Mouse (Mus musculus) midbrain, embryonic 12.5 days (tissue): ENCODE results near the gene Fam227a. TPM values are rescaled to one million over a fixed set of nuclear protein-coding genes. Genes with fewer than 3 reads are reported as not detected.

Source experiments
- ATAC-seq: fragments of 200-750 bp; cut with Nextera tagmentation; 2 replicates; pipeline ENCODE4 v1.8.0; 2017; ENCODE audit warnings: low read depth, moderate TSS enrichment, moderate library complexity; ENCODE audit not compliant: low FRiP score
- H3K27ac ChIP-seq: fragments of 300-500 bp; sonication (generic); replicated peaks from 2 replicates; pipeline ENCODE4 v1.5.1; 2016; ENCODE audit warnings: mild to moderate bottlenecking
- H3K27me3 ChIP-seq: fragments of 300-500 bp; sonication (generic); 2 replicates; pipeline ENCODE4 v1.6.1; 2016; ENCODE audit warnings: mild to moderate bottlenecking
- H3K36me3 ChIP-seq: fragments of 300-500 bp; sonication (generic); 2 replicates; pipeline ENCODE4 v1.6.1; 2016
- H3K4me1 ChIP-seq: fragments of 300-500 bp; sonication (generic); 2 replicates; pipeline ENCODE4 v1.6.1; 2016
- H3K4me2 ChIP-seq: fragments of 300-500 bp; sonication (generic); replicated peaks from 2 replicates; pipeline ENCODE4 v1.6.1; 2016; ENCODE audit warnings: mild to moderate bottlenecking, moderate library complexity
- H3K4me3 ChIP-seq: fragments of 300-500 bp; sonication (generic); 2 replicates; pipeline ENCODE4 v1.5.1; 2016; ENCODE audit warnings: mild to moderate bottlenecking
- H3K9ac ChIP-seq: fragments of 300-500 bp; sonication (generic); replicated peaks from 2 replicates; pipeline ENCODE4 v1.6.1; 2016; ENCODE audit warnings: mild to moderate bottlenecking, moderate library complexity
- H3K9me3 ChIP-seq: fragments of 300-500 bp; sonication (generic); 2 replicates; pipeline ENCODE4 v1.6.1; 2016; ENCODE audit warnings: mild to moderate bottlenecking
- WGBS: fragments of 180-500 bp; shearing (Covaris S2); methylation state at CpG from one replicate; pipeline ENCODE4 v1.1.7; 2016; 5-methylcytosine and 5-hydroxymethylcytosine counted together
- polyA plus RNA-seq: library from polyadenylated mRNA; unstranded; fragments of >200 nt; fragmentation: Nextera tagmentation; extraction: Ambion mirVana; gene quantifications from 2 replicates; pipeline ENCODE4 v1.2.1, GENCODE M21; 2016

The Fam227a gene
- polyA plus RNA-seq, 1 experiment from 2014 or later, result 5.4 TPM

- Histone ChIP-seq H3K4me2 (no peak overlapping the region), H3K9ac (no peak overlapping the region), H3K4me1 (peaks cover 6% of the 10 kb centered on the region), H3K27ac (no peak overlapping the region), H3K9me3 (no peaks in the 10 kb centered on the region; the same call in 1 of the 2 replicates), H3K36me3 (peaks cover 9% of the 10 kb centered on the region), H3K27me3 (peaks cover 16% of the 10 kb centered on the region), H3K4me3 (no peak overlapping the region)
- WGBS, result 92% methylated on average over 12 of the region's 12 CpGs
- no peak for ATAC-seq
These were observed 52.6 kb downstream of the Fam227a start for GRCm38 (mm10) chr15:79606161-79606560.

GRCm38 (mm10) chr15:79604990-79605665 is 53.6 kb downstream of the Fam227a start, which contains the start of gene Dmc1:
Dmc1 (minus strand) TSS chr15:79605109.
- ATAC-seq, result no peak

GRCm38 (mm10) chr15:79600176-79600575 is 58.6 kb downstream of the Fam227a start:
- Histone ChIP-seq H3K9ac (no peak overlapping the region), H3K4me2 (no peak overlapping the region), H3K36me3 (no peaks in the 10 kb centered on the region), H3K4me1 (peaks cover 6% of the 10 kb centered on the region), H3K9me3 (no peaks in the 10 kb centered on the region; the same call in 1 of the 2 replicates), H3K4me3 (no peak overlapping the region), H3K27ac (no peak overlapping the region), H3K27me3 (peaks cover 15% of the 10 kb centered on the region)
- WGBS, result 83% methylated on average over 2 of the region's 2 CpGs
- no peak for ATAC-seq

More at GRCm38 (mm10) chr15:79604990-79605665, 53.6 kb downstream of the Fam227a start, which contains the start of gene Dmc1:
- Histone ChIP-seq H3K9ac (peak within 1 kb of the TSS; percentile 24; the same call in 1 of the 2 replicates), H3K27ac (no peak within 1 kb of the TSS), H3K27me3 (peaks cover 16% of the 10 kb centered on the region), H3K36me3 (no peaks in the 10 kb centered on the region), H3K4me2 (peak within 1 kb of the TSS; percentile 46), H3K4me1 (peaks cover 6% of the 10 kb centered on the region), H3K9me3 (no peaks in the 10 kb centered on the region; the same call in 1 of the 2 replicates), H3K4me3 (peak within 1 kb of the TSS; percentile 27)
- WGBS, result 8% methylated on average over 37 of the region's 37 CpGs

DNA sequence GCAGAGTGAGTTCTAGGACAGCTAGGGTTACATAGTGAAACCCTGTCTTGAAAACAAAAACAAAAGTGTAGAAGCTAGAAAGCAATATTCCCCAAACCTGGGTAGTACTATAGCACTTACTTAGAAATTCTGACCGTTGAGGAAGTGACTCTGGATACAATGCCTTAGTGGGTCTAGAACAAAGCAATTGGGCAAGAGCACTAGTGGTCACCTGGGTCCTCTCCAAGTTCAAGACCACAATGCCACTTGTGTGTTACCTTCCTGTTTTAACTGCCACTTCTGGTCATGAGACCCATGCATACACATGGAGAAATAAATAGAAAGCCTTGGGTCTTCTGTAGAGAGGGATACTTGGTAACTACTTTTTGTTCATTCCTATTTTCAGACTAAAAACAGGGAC is 60.0 kb downstream of the Fam227a start:
- no peak overlapping the region for H3K9ac ChIP-seq
- H3K9me3 ChIP-seq, result no peaks in the 10 kb centered on the region
- no peak for ATAC-seq
- no peaks in the 10 kb centered on the region for H3K27me3 ChIP-seq
- H3K36me3 ChIP-seq, result no peaks in the 10 kb centered on the region
- no peak overlapping the region for H3K27ac ChIP-seq
- H3K4me3 ChIP-seq, result no peak overlapping the region
- 84% methylated on average over 1 of the region's 1 CpGs for WGBS
- no peak overlapping the region for H3K4me2 ChIP-seq
- H3K4me1 ChIP-seq, result no peaks in the 10 kb centered on the region

GRCm38 (mm10) chr15:79581581-79581980 is 77.2 kb downstream of the Fam227a start:
- H3K4me2 ChIP-seq, result no peak overlapping the region
- H3K4me3 ChIP-seq, result no peak overlapping the region
- no peaks in the 10 kb centered on the region for H3K36me3 ChIP-seq
- H3K4me1 ChIP-seq, result no peaks in the 10 kb centered on the region
- H3K27me3 ChIP-seq, result no peaks in the 10 kb centered on the region
- H3K27ac ChIP-seq, result no peak overlapping the region
- 60% methylated on average over 1 of the region's 1 CpGs for WGBS
- H3K9ac ChIP-seq, result no peak overlapping the region
- H3K9me3 ChIP-seq, result no peaks in the 10 kb centered on the region
- ATAC-seq, result no peak

GRCm38 (mm10) chr15:79577671-79578426 is 80.9 kb downstream of the Fam227a start:
- Histone ChIP-seq H3K27ac (no peak overlapping the region), H3K36me3 (no peaks in the 10 kb centered on the region), H3K4me1 (no peaks in the 10 kb centered on the region), H3K9ac (no peak overlapping the region), H3K4me3 (no peak overlapping the region), H3K9me3 (no peaks in the 10 kb centered on the region), H3K27me3 (no peaks in the 10 kb centered on the region), H3K4me2 (no peak overlapping the region)
- WGBS, result 71% methylated on average over 6 of the region's 6 CpGs
- no peak for ATAC-seq

- no peak overlapping the region for H3K4me2 ChIP-seq
- H3K4me1 ChIP-seq, result no peaks in the 10 kb centered on the region
- H3K27me3 ChIP-seq, result no peaks in the 10 kb centered on the region
- H3K36me3 ChIP-seq, result no peaks in the 10 kb centered on the region
- no peak overlapping the region for H3K27ac ChIP-seq
- no peak for ATAC-seq
- H3K9me3 ChIP-seq, result no peaks in the 10 kb centered on the region
- no peak overlapping the region for H3K4me3 ChIP-seq
- H3K9ac ChIP-seq, result no peak overlapping the region
- 90% methylated on average over 2 of the region's 2 CpGs for WGBS
These were observed 81.8 kb downstream of the Fam227a start for GRCm38 (mm10) chr15:79576947-79577346.

DNA sequence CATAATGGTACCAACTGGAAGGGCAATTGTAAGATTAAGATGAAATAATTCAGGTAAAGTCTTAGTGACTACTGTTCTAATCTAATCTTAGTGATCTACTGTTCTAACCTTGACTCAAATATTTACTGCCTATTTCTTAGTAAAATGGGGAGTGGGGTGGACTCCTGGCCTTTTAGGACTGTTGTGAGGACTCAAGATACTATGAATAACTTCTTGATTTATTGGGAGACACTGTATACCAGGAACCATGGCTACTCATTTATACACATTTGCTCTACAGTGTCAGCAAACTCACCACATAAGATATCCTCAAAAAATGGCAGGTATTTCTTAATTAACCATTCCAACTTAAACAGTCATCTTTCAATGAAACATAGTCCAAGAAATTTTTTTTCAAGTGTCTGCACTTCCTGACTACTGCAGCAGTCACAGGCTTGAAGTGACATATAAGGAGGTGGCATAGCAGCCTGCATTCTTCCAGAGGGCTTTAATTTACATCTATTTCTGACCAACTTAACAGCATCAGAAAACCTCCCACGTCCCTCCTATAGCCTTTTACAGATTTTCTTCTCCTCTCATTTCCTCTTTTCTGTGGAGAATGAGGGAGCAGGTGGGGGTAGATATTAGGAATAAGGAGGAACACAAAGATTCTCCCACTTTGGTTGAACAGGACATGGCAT is 83.1 kb downstream of the Fam227a start:
- H3K9me3 ChIP-seq, result no peaks in the 10 kb centered on the region
- H3K9ac ChIP-seq, result no peak overlapping the region
- 68% methylated on average over 1 of the region's 1 CpGs for WGBS
- no peak overlapping the region for H3K27ac ChIP-seq
- H3K27me3 ChIP-seq, result no peaks in the 10 kb centered on the region
- no peak overlapping the region for H3K4me2 ChIP-seq
- ATAC-seq, result no peak
- H3K4me3 ChIP-seq, result no peak overlapping the region
- H3K36me3 ChIP-seq, result no peaks in the 10 kb centered on the region
- H3K4me1 ChIP-seq, result no peaks in the 10 kb centered on the region

DNA sequence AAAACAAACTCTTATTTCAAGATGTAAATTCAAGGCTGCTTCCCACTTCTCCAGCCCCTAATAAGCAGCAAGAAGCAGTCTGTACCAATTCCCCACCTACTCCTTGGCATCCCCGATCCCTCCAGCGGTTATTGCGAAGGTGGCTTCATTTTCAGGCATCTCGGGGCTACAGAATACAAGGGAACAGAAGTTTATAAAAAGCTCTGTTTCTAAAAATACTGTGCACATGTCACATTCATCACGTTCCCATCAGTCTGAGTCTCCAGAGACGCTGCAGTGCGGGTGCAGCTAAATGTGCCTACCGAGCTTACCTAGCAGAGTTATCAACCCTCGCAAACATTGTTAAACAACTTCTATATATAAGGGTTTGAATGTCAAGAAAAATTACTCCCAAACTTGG is 96.3 kb downstream of the Fam227a start:
- Histone ChIP-seq H3K4me1 (no peaks in the 10 kb centered on the region), H3K4me2 (no peak overlapping the region), H3K4me3 (no peak overlapping the region), H3K27me3 (no peaks in the 10 kb centered on the region), H3K27ac (no peak overlapping the region), H3K9ac (no peak overlapping the region), H3K9me3 (no peaks in the 10 kb centered on the region), H3K36me3 (no peaks in the 10 kb centered on the region)
- ATAC-seq, result no peak
- WGBS, result 90% methylated on average over 9 of the region's 9 CpGs

GRCm38 (mm10) chr15:79559649-79560048 is 99.1 kb downstream of the Fam227a start:
- H3K4me1 ChIP-seq, result no peaks in the 10 kb centered on the region
- H3K4me2 ChIP-seq, result no peak overlapping the region
- WGBS, result 76% methylated on average over 3 of the region's 3 CpGs
- no peak for ATAC-seq
- H3K27ac ChIP-seq, result no peak overlapping the region
- no peak overlapping the region for H3K9ac ChIP-seq
- H3K36me3 ChIP-seq, result no peaks in the 10 kb centered on the region
- H3K4me3 ChIP-seq, result no peak overlapping the region
- no peaks in the 10 kb centered on the region for H3K9me3 ChIP-seq
- H3K27me3 ChIP-seq, result no peaks in the 10 kb centered on the region
